Comparison of ENCODE assay signal across 9 mouse cellular contexts in the genomic region with DNA sequence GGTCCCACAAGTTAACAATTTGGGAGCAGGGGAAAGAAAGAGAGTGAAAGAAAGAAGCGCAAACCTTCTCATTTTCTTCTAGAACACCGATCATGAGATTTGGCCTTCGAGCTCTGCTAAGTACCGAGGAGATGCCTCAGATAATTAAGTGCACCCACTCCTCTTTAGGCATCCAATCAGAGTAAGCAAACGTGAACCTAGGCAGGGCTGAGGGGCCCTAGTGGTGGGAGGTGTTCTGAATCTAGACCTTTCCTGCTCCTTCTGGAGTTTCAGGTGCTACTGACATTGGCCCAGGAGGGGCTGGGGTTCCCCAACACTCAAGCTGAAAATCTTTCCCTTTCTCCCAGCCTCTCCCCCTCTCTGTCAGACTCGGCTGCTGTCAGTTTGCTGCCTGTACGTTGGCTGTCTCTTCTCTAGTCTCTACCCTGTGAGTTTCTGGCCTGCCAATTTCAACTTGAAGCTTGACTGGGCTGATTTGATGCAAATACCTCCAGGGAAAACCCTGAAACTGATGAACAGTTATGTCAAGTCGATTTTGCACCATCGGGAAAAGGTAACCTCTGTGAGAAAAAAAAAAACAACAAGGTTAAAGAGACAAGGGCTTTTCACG. TPM values are rescaled to one million over a fixed set of nuclear protein-coding genes. Genes with fewer than 3 reads are reported as not detected.
A peak's percentile ranks its signal among the peaks of the same experiment; 100 is the strongest.
DNase-seq lines count a peak whose midpoint lies in the region; ATAC-seq and TF ChIP-seq lines count a peak whose summit lies in the region.
"Had no signal": no experiment of that assay in that cellular context is flagged by ENCODE, and none has a peak within 500 bp of the region (broad histone marks: within the 10 kb centered on the region; RNA-seq: fewer than 3 reads in every experiment).

No protein-coding gene starts in this region.

- no peaks in the 10 kb centered on the region for H3K9me3 ChIP-seq in liver, embryonic 13.5 days (replicated peaks)
- no peaks in the 10 kb centered on the region for H3K9me3 ChIP-seq in hindbrain, embryonic 15.5 days

- H3K4me2 ChIP-seq in liver, embryonic 13.5 days = no peak overlapping the region
- H3K4me2 ChIP-seq in hindbrain, embryonic 15.5 days = peak overlapping the region; percentile 20; the same call in 1 of the 2 replicates

- peaks cover 44% of the 10 kb centered on the region for H3K36me3 ChIP-seq in liver, embryonic 13.5 days
- no peaks in the 10 kb centered on the region for H3K36me3 ChIP-seq in hindbrain, embryonic 15.5 days
- no peaks in the 10 kb centered on the region for H3K36me3 ChIP-seq in small intestine, adult 2 months (ENCODE audit: control insufficient read depth, insufficient read depth, low read length)

- TF ChIP-seq POLR2A in small intestine, adult 2 months (IDR thresholded peaks at IDR 0.05; ENCODE audit: low read depth, low read length) = no peak

- TF ChIP-seq CTCF in small intestine, adult 2 months (IDR thresholded peaks at IDR 0.05; ENCODE audit: extremely low read depth, insufficient read length, insufficient replicate concordance, low read depth, low read length) = no peak

- no peaks in the 10 kb centered on the region for H3K27me3 ChIP-seq in liver, embryonic 13.5 days
- H3K27me3 ChIP-seq in hindbrain, embryonic 15.5 days = no peaks in the 10 kb centered on the region
- H3K27me3 ChIP-seq in small intestine, adult 2 months (ENCODE audit: control insufficient read depth, insufficient read depth, low read length) = no peaks in the 10 kb centered on the region

- DNase-seq in cerebellum, postnatal 10 days = peak; percentile 51 to 55
- no peak for DNase-seq in cerebellum, adult 11-12 months
- no peak for DNase-seq in liver, embryonic 13.5 days
- no peak for DNase-seq in liver
- DNase-seq in frontal cortex, postnatal 14 days (ENCODE audit: low spot score in 2 of 2) = no peak
- no peak for DNase-seq in testis, postnatal 10 days (ENCODE audit: low spot score)
- DNase-seq: cerebellum, adult 8-10 months had no signal

- 67% methylated on average over 10 of the region's 10 CpGs for WGBS in liver, embryonic 13.5 days (ENCODE audit: insufficient replicate concordance)
- 21% methylated on average over 10 of the region's 10 CpGs for WGBS in hindbrain, embryonic 15.5 days
- 49% methylated on average over 10 of the region's 10 CpGs for WGBS in small intestine, adult 2 months

- H3K4me3 ChIP-seq in liver, embryonic 13.5 days (replicated peaks) = no peak overlapping the region
- no peak overlapping the region for H3K4me3 ChIP-seq in hindbrain, embryonic 15.5 days
- H3K4me3 ChIP-seq in small intestine, adult 2 months (ENCODE audit: low read depth, low read length) = no peak overlapping the region

- 0 out of 2 replicates have a peak overlapping the region, but pooled peaks have one; percentile 15 for H3K27ac ChIP-seq in liver, embryonic 13.5 days
- peak overlapping the region; percentile 21 for H3K27ac ChIP-seq in hindbrain, embryonic 15.5 days (replicated peaks)
- 0 out of 2 replicates have a peak overlapping the region, but pooled peaks have one; percentile 1 for H3K27ac ChIP-seq in small intestine, adult 2 months (ENCODE audit: insufficient read depth, low read depth, low read length)

- H3K4me1 ChIP-seq in liver, embryonic 13.5 days (replicated peaks) = peaks cover 49% of the 10 kb centered on the region
- H3K4me1 ChIP-seq in hindbrain, embryonic 15.5 days (replicated peaks) = peaks cover 51% of the 10 kb centered on the region
- H3K4me1 ChIP-seq in small intestine, adult 2 months (ENCODE audit: control insufficient read depth, insufficient read depth, insufficient read length, low read length) = no peaks in the 10 kb centered on the region

- H3K9ac ChIP-seq in liver, embryonic 13.5 days = no peak overlapping the region
- no peak overlapping the region for H3K9ac ChIP-seq in hindbrain, embryonic 15.5 days

- ATAC-seq in liver, embryonic 13.5 days (ENCODE audit: low read depth) = no peak
- ATAC-seq in hindbrain, embryonic 15.5 days (ENCODE audit: low FRiP score, low read depth) = 0 out of 2 replicates have a peak, but pooled peaks have one; percentile 35

RNA-seq across cellular contexts. Expression of a gene that starts 20.5 kb away (rescaled TPM):
- polyA plus RNA-seq in liver, embryonic 13.5 days (2015; fragmentation: Nextera tagmentation; extraction: Ambion mirVana) = 10.1 and 14.1 TPM in 2 replicates
- polyA plus RNA-seq in hindbrain, embryonic 15.5 days (2015; fragmentation: Nextera tagmentation; extraction: Ambion mirVana) = 37.0 and 38.0 TPM in 2 replicates
- 3.1 and 3.7 TPM in 2 replicates for polyA plus RNA-seq in small intestine, adult 2 months (2012; rRNA removed)

Comparison
In these comparisons a context has a peak if more than half of its experiments do, and no peak if none do; other contexts are left out.
1. DNase-seq: peak in cerebellum, postnatal 10 days (2 of 2); none in cerebellum, adult 11-12 months (single experiment), liver, embryonic 13.5 days (single experiment), liver (single experiment), frontal cortex, postnatal 14 days (0 of 2) and testis, postnatal 10 days (single experiment).
2. Peak in every context shown above with its lines, with median percentiles within 50 percentile points of each other: H3K27ac ChIP-seq.